Mouse (Mus musculus): ENCODE data around the gene Nsun5.

DNA sequence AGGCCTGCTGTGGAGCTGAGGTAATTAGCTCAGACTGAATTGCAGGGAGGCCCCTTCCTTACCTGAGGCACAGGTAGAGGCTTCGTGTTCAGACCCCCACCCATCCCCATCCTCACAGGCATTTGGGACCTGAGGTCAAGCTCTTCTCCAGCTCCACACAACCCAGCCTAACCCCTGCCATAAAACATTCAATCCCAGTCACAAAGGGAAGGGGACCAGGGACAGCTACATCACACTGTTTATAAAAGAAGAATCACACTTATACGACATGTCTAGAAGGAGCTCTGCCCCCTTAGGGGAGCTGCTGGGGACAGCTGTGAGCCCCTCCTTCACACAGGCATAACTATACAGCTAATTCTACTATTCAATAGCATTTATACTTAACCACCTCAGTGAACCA is 6.6 kb downstream of the Nsun5 start:
- TF ChIP-seq CTCF (IDR thresholded peaks at IDR 0.05; ENCODE audit: low read depth, low read length) (no peak), POLR2A (IDR thresholded peaks at IDR 0.05; ENCODE audit: borderline replicate concordance, low read depth, low read length) (no peak)

All from bone marrow macrophage, adult 2 months (primary cell).